Mouse (Mus musculus) bone marrow macrophage, adult 2 months (primary cell): ENCODE results near the gene Hist1h3a.

Experiments
- CTCF ChIP-seq: IDR thresholded peaks from 2 replicates; pipeline ENCODE4 v1.5.1; 2012; ENCODE audit warnings: low read depth, mild to moderate bottlenecking, low read length, moderate library complexity
- POLR2A ChIP-seq: IDR thresholded peaks from 2 replicates; pipeline ENCODE4 v1.6.1; 2012; ENCODE audit warnings: mild to moderate bottlenecking, low read depth, low read length, borderline replicate concordance

DNA sequence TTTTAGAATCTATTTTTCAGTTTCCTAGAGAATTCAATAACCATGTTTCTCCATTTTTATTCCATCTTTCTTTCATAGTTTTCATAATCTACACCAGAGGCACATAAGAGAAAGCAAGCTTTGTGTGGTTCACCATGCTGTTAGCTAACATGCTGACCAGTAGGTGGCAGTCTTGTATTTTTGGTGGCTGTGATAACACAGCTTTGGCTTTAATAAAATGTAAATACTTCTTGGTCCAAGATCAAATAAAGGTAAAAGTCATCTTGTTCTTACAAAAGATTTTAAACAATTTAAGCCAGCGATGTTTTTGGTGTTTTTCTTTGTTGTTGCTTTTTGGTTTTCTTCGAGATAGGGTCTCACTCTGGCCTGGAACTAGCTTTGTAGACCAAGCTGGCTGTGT lies 30.3 kb upstream of the Hist1h3a start:
- TF ChIP-seq POLR2A (no peak), CTCF (no peak)
